Mouse (Mus musculus) CH12.LX (cell line): ENCODE measurements at regions not wholly inside any gene's neighbourhood (a gene's known extent, or its start where the extent isn't known, plus 50 kb on each side); places are given as distances from the start of the nearest gene placed in this dataset.

ENCODE experiments used
- CHD1 ChIP-seq: IDR thresholded peaks from 2 replicates; pipeline ENCODE4 v1.6.1; 2012; ENCODE audit warnings: low read depth, low read length, improper control_type of control experiment, inconsistent platforms
- HCFC1 ChIP-seq: IDR thresholded peaks from 2 replicates; pipeline ENCODE4 v1.6.1; 2012; ENCODE audit warnings: low read depth, mild to moderate bottlenecking, inconsistent platforms, low read length, improper control_type of control experiment
- MXI1 ChIP-seq: IDR thresholded peaks from 2 replicates; pipeline ENCODE4 v1.6.1; 2011; ENCODE audit warnings: mild to moderate bottlenecking, low read depth, low read length, improper control_type of control experiment
- POLR2A ChIP-seq: IDR thresholded peaks from 2 replicates; pipeline ENCODE4 v1.6.1; 2011; ENCODE audit warnings: low read depth, mild to moderate bottlenecking, improper control_type of control experiment, low read length
- POLR2AphosphoS2 ChIP-seq: IDR thresholded peaks from 2 replicates; pipeline ENCODE4 v1.6.1; 2011; ENCODE audit warnings: low read depth, low read length, improper control_type of control experiment
- TCF12 ChIP-seq: IDR thresholded peaks from 2 replicates; pipeline ENCODE4 v1.6.1; 2014; ENCODE audit warnings: low read depth, mild to moderate bottlenecking, inconsistent platforms, low read length, improper control_type of control experiment
- USF1 ChIP-seq: IDR thresholded peaks from 2 replicates; pipeline ENCODE4 v1.6.1; 2014; ENCODE audit warnings: low read depth, mild to moderate bottlenecking, inconsistent platforms, low read length, improper control_type of control experiment
- ZMIZ1 ChIP-seq: IDR thresholded peaks from 2 replicates; pipeline ENCODE4 v1.6.1; 2012; ENCODE audit warnings: low read depth, mild to moderate bottlenecking, inconsistent platforms, low read length, improper control_type of control experiment

DNA sequence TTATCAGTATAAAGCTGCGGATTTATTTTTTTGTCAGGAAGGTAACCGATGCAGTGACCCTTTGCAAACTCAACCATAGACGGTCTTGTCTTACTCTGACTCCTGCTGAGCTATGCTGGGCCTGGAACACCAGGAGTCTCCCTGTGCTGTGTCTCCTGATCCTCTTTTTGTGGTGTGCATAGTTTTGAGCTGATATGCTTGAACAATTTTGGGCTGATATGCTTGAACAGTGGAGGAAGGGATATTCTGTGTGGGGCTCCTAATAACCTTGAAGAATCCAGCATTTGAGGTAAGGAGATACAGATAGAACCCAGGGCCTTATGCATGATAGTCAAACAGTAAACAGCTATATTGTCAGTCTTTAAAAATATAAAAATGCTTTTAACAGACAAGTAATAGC lies 211.2 kb upstream of the Arpp21 start:
- no peak for TF ChIP-seq HCFC1
- no peak for TF ChIP-seq USF1
- no peak for TF ChIP-seq CHD1
- no peak for TF ChIP-seq POLR2A
- no peak for TF ChIP-seq TCF12
- no peak for TF ChIP-seq MXI1
- TF ChIP-seq POLR2AphosphoS2 = no peak
- TF ChIP-seq ZMIZ1 = no peak
